Mouse (Mus musculus): ENCODE results near the gene Snap25. TPM values are rescaled to one million over a fixed set of nuclear protein-coding genes. Genes with fewer than 3 reads are reported as not detected.

Gene Snap25
- total RNA-seq (2014; rRNA removed; ENCODE audit: low replicate concordance) (not detected in 2 replicates), polyA plus RNA-seq (2015; fragmentation: Nextera tagmentation; extraction: Ambion mirVana) (0.23 and 0.33 TPM in 2 replicates)

DNA sequence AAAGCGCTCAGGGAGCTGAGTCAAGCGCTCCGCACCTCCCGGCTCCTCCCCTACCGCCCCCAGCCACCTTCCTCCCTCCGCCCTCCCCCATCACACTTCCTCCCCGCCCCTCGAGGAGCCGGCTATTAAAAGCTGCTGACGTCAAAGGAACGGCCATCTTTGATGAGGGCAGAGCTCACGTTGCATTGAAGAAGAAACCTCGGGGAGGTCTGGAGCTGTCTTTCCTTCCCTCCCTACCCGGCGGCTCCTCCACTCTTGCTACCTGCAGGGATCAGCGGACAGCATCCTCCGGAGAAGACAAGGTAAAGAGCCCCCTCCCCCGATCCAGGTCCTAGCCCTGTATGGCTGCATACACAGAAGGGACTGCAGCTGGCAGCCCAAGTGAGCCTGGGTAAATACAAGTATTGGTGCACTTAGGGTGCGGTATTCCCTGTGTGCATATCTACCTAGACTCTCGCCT is at the start of gene Snap25:
Snap25 (plus strand) TSS at position 155 of the 460 bp plus-strand sequence.
- Histone ChIP-seq H3K27me3 (ENCODE audit: control insufficient read depth, insufficient read depth, low read length) (peaks cover 17% of the 10 kb centered on the region), H3K4me2 (ENCODE audit: low read depth, low read length) (peak within 1 kb of the TSS; percentile 44), H3K4me1 (ENCODE audit: control insufficient read depth, insufficient read depth) (peaks cover 5% of the 10 kb centered on the region; the same call in 1 of the 2 replicates), H3K9me3 (replicated peaks; ENCODE audit: control insufficient read depth, low read length) (no peaks in the 10 kb centered on the region), H3K4me3 (ENCODE audit: low read depth, low read length) (peak within 1 kb of the TSS; percentile 10; the same call in 1 of the 2 replicates), H3K27ac (ENCODE audit: low read depth) (no peak within 1 kb of the TSS), H3K9ac (replicated peaks; ENCODE audit: low read depth, low read length) (no peak within 1 kb of the TSS), H3K36me3 (replicated peaks; ENCODE audit: control insufficient read depth, insufficient read depth, low read length) (no peaks in the 10 kb centered on the region)
- DNase-seq (ENCODE audit: low spot score) (peak; percentile 32), ATAC-seq (ENCODE audit: insufficient read depth, low read depth) (peak; percentile 33; the same call in 1 of the 2 replicates)
- TF ChIP-seq CTCF (IDR thresholded peaks at IDR 0.05; ENCODE audit: low read depth) (no peak), EP300 (IDR thresholded peaks at IDR 0.05; ENCODE audit: low read depth) (no peak)
- 2% methylated on average over 20 of the region's 20 CpGs for WGBS

GRCm38 (mm10) chr2:136666951-136667350 is 46.3 kb upstream of the Snap25 start:
- Histone ChIP-seq H3K9ac (replicated peaks; ENCODE audit: low read depth, low read length) (no peak overlapping the region), H3K4me3 (ENCODE audit: low read depth, low read length) (no peak overlapping the region), H3K9me3 (replicated peaks; ENCODE audit: control insufficient read depth, low read length) (no peaks in the 10 kb centered on the region), H3K36me3 (replicated peaks; ENCODE audit: control insufficient read depth, insufficient read depth, low read length) (no peaks in the 10 kb centered on the region), H3K4me2 (ENCODE audit: low read depth, low read length) (no peak overlapping the region), H3K27me3 (ENCODE audit: control insufficient read depth, insufficient read depth, low read length) (no peaks in the 10 kb centered on the region), H3K27ac (ENCODE audit: low read depth) (no peak overlapping the region), H3K4me1 (ENCODE audit: control insufficient read depth, insufficient read depth) (peaks cover 4% of the 10 kb centered on the region; the same call in 1 of the 2 replicates)
- TF ChIP-seq CTCF (IDR thresholded peaks at IDR 0.05; ENCODE audit: low read depth) (no peak), EP300 (IDR thresholded peaks at IDR 0.05; ENCODE audit: low read depth) (no peak)
- no peak for ATAC-seq (ENCODE audit: insufficient read depth, low read depth)
- 69% methylated on average over 1 of the region's 1 CpGs for WGBS
- DNase-seq (ENCODE audit: low spot score), result no peak

GRCm38 (mm10) chr2:136669183-136669582 is 44.1 kb upstream of the Snap25 start:
- Histone ChIP-seq H3K9me3 (replicated peaks; ENCODE audit: control insufficient read depth, low read length) (no peaks in the 10 kb centered on the region), H3K4me3 (ENCODE audit: low read depth, low read length) (no peak overlapping the region), H3K27ac (ENCODE audit: low read depth) (no peak overlapping the region), H3K4me1 (ENCODE audit: control insufficient read depth, insufficient read depth) (peaks cover 4% of the 10 kb centered on the region; the same call in 1 of the 2 replicates), H3K9ac (replicated peaks; ENCODE audit: low read depth, low read length) (no peak overlapping the region), H3K27me3 (ENCODE audit: control insufficient read depth, insufficient read depth, low read length) (no peaks in the 10 kb centered on the region), H3K4me2 (ENCODE audit: low read depth, low read length) (no peak overlapping the region), H3K36me3 (replicated peaks; ENCODE audit: control insufficient read depth, insufficient read depth, low read length) (no peaks in the 10 kb centered on the region)
- ATAC-seq (ENCODE audit: insufficient read depth, low read depth) (no peak), DNase-seq (ENCODE audit: low spot score) (no peak)
- TF ChIP-seq CTCF (IDR thresholded peaks at IDR 0.05; ENCODE audit: low read depth), result no peak
- no peak for TF ChIP-seq EP300 (IDR thresholded peaks at IDR 0.05; ENCODE audit: low read depth)
- WGBS, result 74% methylated on average over 3 of the region's 3 CpGs

GRCm38 (mm10) chr2:136669665-136670064 is 43.6 kb upstream of the Snap25 start:
- Histone ChIP-seq H3K36me3 (replicated peaks; ENCODE audit: control insufficient read depth, insufficient read depth, low read length) (no peaks in the 10 kb centered on the region), H3K9me3 (replicated peaks; ENCODE audit: control insufficient read depth, low read length) (no peaks in the 10 kb centered on the region), H3K4me1 (ENCODE audit: control insufficient read depth, insufficient read depth) (peaks cover 4% of the 10 kb centered on the region; the same call in 1 of the 2 replicates), H3K4me3 (ENCODE audit: low read depth, low read length) (no peak overlapping the region), H3K27ac (ENCODE audit: low read depth) (no peak overlapping the region), H3K27me3 (ENCODE audit: control insufficient read depth, insufficient read depth, low read length) (no peaks in the 10 kb centered on the region), H3K9ac (replicated peaks; ENCODE audit: low read depth, low read length) (no peak overlapping the region), H3K4me2 (ENCODE audit: low read depth, low read length) (no peak overlapping the region)
- DNase-seq (ENCODE audit: low spot score) (no peak), ATAC-seq (ENCODE audit: insufficient read depth, low read depth) (no peak)
- 68% methylated on average over 3 of the region's 3 CpGs for WGBS
- TF ChIP-seq EP300 (IDR thresholded peaks at IDR 0.05; ENCODE audit: low read depth), result no peak
- no peak for TF ChIP-seq CTCF (IDR thresholded peaks at IDR 0.05; ENCODE audit: low read depth)

DNA sequence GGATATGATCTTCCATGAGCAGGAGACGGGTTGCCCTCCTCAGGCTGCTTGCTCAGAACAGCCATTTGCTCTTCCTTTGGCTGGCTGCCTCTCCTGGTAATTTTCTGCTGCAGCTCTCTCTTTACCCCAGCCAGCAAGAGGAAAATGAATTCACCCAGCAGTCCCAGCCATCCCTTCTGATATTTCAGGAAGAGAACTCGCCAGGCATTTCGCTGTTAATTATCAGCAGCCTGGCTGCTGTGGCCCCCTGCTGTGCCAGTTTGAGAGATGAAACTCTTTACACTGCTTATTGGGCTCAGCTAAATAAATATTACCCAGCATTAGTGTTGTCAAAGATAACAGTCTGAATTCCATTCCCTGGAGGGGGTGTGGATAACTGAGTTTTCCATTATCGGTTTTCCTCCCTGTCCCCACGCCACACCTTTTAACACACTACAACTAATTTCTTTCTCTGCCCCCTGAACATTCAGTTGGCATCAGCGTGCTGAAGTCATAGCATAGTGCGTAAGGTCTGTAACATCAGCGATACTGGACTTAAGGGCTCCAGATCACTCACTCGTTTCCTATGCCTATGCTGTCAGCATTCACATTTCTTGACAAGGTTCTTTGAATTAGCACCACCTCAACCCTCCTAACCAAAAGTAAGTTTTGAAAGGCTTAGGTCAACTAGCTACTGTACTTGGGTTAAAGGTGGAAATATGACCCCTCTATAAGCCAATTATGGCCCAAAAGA is 42.5 kb upstream of the Snap25 start:
- H3K4me3 ChIP-seq (ENCODE audit: low read depth, low read length), result no peak overlapping the region
- no peak overlapping the region for H3K27ac ChIP-seq (ENCODE audit: low read depth)
- no peak for ATAC-seq (ENCODE audit: insufficient read depth, low read depth)
- H3K4me1 ChIP-seq (ENCODE audit: control insufficient read depth, insufficient read depth), result peaks cover 4% of the 10 kb centered on the region; the same call in 1 of the 2 replicates
- no peaks in the 10 kb centered on the region for H3K27me3 ChIP-seq (ENCODE audit: control insufficient read depth, insufficient read depth, low read length)
- 21% methylated on average over 9 of the region's 9 CpGs for whole genome bisulfite sequencing
- H3K9ac ChIP-seq (replicated peaks; ENCODE audit: low read depth, low read length), result no peak overlapping the region
- H3K9me3 ChIP-seq (replicated peaks; ENCODE audit: control insufficient read depth, low read length), result no peaks in the 10 kb centered on the region
- no peak overlapping the region for H3K4me2 ChIP-seq (ENCODE audit: low read depth, low read length)
- TF ChIP-seq EP300 (IDR thresholded peaks at IDR 0.05; ENCODE audit: low read depth) (no peak), CTCF (IDR thresholded peaks at IDR 0.05; ENCODE audit: low read depth) (no peak)
- H3K36me3 ChIP-seq (replicated peaks; ENCODE audit: control insufficient read depth, insufficient read depth, low read length), result no peaks in the 10 kb centered on the region
- DNase-seq (ENCODE audit: low spot score), result no peak

All from heart, postnatal 0 days (tissue).